Comparison of ENCODE assay signal across 8 mouse cellular contexts in genomic region chrX:105927941-105928860, GRCm38 (mm10). TPM values are rescaled to one million over a fixed set of nuclear protein-coding genes. Genes with fewer than 3 reads are reported as not detected.
A peak's percentile ranks its signal among the peaks of the same experiment; 100 is the strongest.
DNase-seq lines count a peak whose midpoint lies in the region; ATAC-seq and TF ChIP-seq lines count a peak whose summit lies in the region.

No protein-coding gene starts in this region.

- H3K36me3 ChIP-seq in E14TG2a.4 (ENCODE audit: insufficient read depth, low read length) = 0 out of 2 replicates have a peak, but pooled peaks cover 3% of the 10 kb centered on the region
- no peaks in the 10 kb centered on the region for H3K36me3 ChIP-seq in lung, embryonic 16.5 days (ENCODE audit: control insufficient read depth, insufficient read depth, low read length)

- 15% methylated on average over 36 of the region's 69 CpGs for WGBS in lung, embryonic 16.5 days

- TF ChIP-seq POLR2A in embryonic fibroblast, embryonic 13.5 days (IDR thresholded peaks at IDR 0.05; ENCODE audit: low read depth, low read length) = no peak

- ATAC-seq in lung, embryonic 16.5 days (ENCODE audit: low read depth) = peak; percentile 55; the same call in 1 of the 2 replicates

- H3K4me3 ChIP-seq in E14TG2a.4 (replicated peaks; ENCODE audit: low read length) = peak overlapping the region; percentile 85
- H3K4me3 ChIP-seq in embryonic fibroblast, embryonic 13.5 days (ENCODE audit: insufficient read depth, low read length) = peak overlapping the region; percentile 85
- H3K4me3 ChIP-seq in lung, embryonic 16.5 days (ENCODE audit: low read length) = peak overlapping the region; percentile 61

- no peaks in the 10 kb centered on the region for H3K27me3 ChIP-seq in E14TG2a.4 (ENCODE audit: insufficient read depth, low read length)
- H3K27me3 ChIP-seq in lung, embryonic 16.5 days (ENCODE audit: control insufficient read depth, insufficient read depth, low read depth, low read length) = no peaks in the 10 kb centered on the region

- no peak for TF ChIP-seq CTCF in E14TG2a.4 (conservative IDR thresholded peaks at IDR 0.05; ENCODE audit: low read length)
- TF ChIP-seq CTCF in embryonic fibroblast, embryonic 13.5 days (IDR thresholded peaks at IDR 0.05; ENCODE audit: borderline replicate concordance, insufficient read depth, low read length) = no peak

- H3K9me3 ChIP-seq in E14TG2a.4 (ENCODE audit: low read length) = no peaks in the 10 kb centered on the region
- no peaks in the 10 kb centered on the region for H3K9me3 ChIP-seq in lung, embryonic 16.5 days (ENCODE audit: control insufficient read depth, low read length)

- H3K9ac ChIP-seq in lung, embryonic 16.5 days (ENCODE audit: low read length) = peak overlapping the region; percentile 91

- intact Hi-C loops in heart, postnatal 10 days (cut with DNase I) = loop anchor here (2.0 to 10.0 kb wide), 2 partner anchors 83 to 257 kb away; partner anchors contain the start of genes Magt1 and Pgk1

- peak overlapping the region; percentile 45 for H3K4me2 ChIP-seq in lung, embryonic 16.5 days (ENCODE audit: low read depth, low read length)

- peak; percentile 41 to 53 for DNase-seq in adrenal gland, postnatal 36 days
- peak; percentile 29 to 52 for DNase-seq in heart, postnatal 10 days
- peak; percentile 59 to 72 for DNase-seq in kidney, postnatal 4 days
- peak; percentile 42 for DNase-seq in retina, embryonic 14.5 days (ENCODE audit: low spot score)
- DNase-seq in thymus, postnatal 4 days = peak; percentile 57

- peaks cover 22% of the 10 kb centered on the region for H3K4me1 ChIP-seq in E14TG2a.4 (replicated peaks; ENCODE audit: low read depth, low read length)
- H3K4me1 ChIP-seq in embryonic fibroblast, embryonic 13.5 days (ENCODE audit: control insufficient read depth, insufficient read depth, low read length) = 0 out of 2 replicates have a peak, but pooled peaks cover 2% of the 10 kb centered on the region
- peaks cover 10% of the 10 kb centered on the region for H3K4me1 ChIP-seq in lung, embryonic 16.5 days (replicated peaks; ENCODE audit: control insufficient read depth, insufficient read depth, low read length)

- H3K27ac ChIP-seq in embryonic fibroblast, embryonic 13.5 days (ENCODE audit: insufficient read depth, low read length) = peak overlapping the region; percentile 88
- peak overlapping the region; percentile 91 for H3K27ac ChIP-seq in lung, embryonic 16.5 days (ENCODE audit: low read length)

RNA-seq across cellular contexts. Expression of gene Atrx, which starts 1.0 kb away (rescaled TPM):
- total RNA-seq in adrenal gland, postnatal 36 days (2021) = 100 to 1,000 TPM; 109 to 111 TPM
- 147 and 151 TPM in 2 replicates for polyA plus RNA-seq in embryonic fibroblast, embryonic 13.5 days (2011; ENCODE audit: insufficient read length, low read depth, missing spikeins)
- 100 to 1,000 TPM; 106 to 110 TPM for total RNA-seq in heart, postnatal 10 days (2021)
- 184 and 190 TPM in 2 replicates for polyA plus RNA-seq in lung, embryonic 16.5 days (2015; fragmentation: Nextera tagmentation; extraction: Ambion mirVana)

Comparison
In these comparisons a context has a peak if more than half of its experiments do, and no peak if none do; other contexts are left out.
1. Peak in every context shown above with its lines: DNase-seq, ATAC-seq, H3K4me3 ChIP-seq and H3K27ac ChIP-seq.